Mouse (Mus musculus) neural tube, embryonic 14.5 days (tissue): ENCODE data around the gene 1700057G04Rik. TPM values are rescaled to one million over a fixed set of nuclear protein-coding genes. Genes with fewer than 3 reads are reported as not detected.
"Not testable (repeated sequence)": the region's sequence is repeated elsewhere in the genome, so short reads cannot be mapped to it uniquely, and the experiment has no call there.

Source experiments
- ATAC-seq: fragments of 200-750 bp; cut with Nextera tagmentation; 2 replicates; pipeline ENCODE4 v1.8.0; 2017; ENCODE audit warnings: low read depth, mild to moderate bottlenecking, moderate TSS enrichment, moderate library complexity
- H3K27ac ChIP-seq: fragments of 300-500 bp; sonication (generic); 2 replicates; pipeline ENCODE4 v1.5.1; 2014; ENCODE audit warnings: low read depth, mild to moderate bottlenecking, control low read depth, low read length, moderate library complexity, mixed read lengths
- H3K27me3 ChIP-seq: fragments of 300-500 bp; sonication (generic); 2 replicates; pipeline ENCODE4 v1.6.1; 2014; ENCODE audit warnings: low read length; ENCODE audit not compliant: control insufficient read depth, insufficient read depth
- H3K36me3 ChIP-seq: fragments of 300-500 bp; sonication (generic); 2 replicates; pipeline ENCODE4 v1.6.1; 2014; ENCODE audit warnings: low read length, mixed read lengths; ENCODE audit not compliant: control insufficient read depth, insufficient read depth
- H3K4me1 ChIP-seq: fragments of 300-500 bp; sonication (generic); 2 replicates; pipeline ENCODE4 v1.6.1; 2014; ENCODE audit warnings: low read length; ENCODE audit not compliant: control insufficient read depth, insufficient read depth
- H3K4me2 ChIP-seq: fragments of 300-500 bp; sonication (generic); 2 replicates; pipeline ENCODE4 v1.6.1; 2014; ENCODE audit warnings: mild to moderate bottlenecking, low read depth, low read length, control low read depth
- H3K4me3 ChIP-seq: fragments of 300-500 bp; sonication (generic); 2 replicates; pipeline ENCODE4 v1.5.1; 2014; ENCODE audit warnings: low read depth, low read length, control low read depth, mixed read lengths
- H3K9ac ChIP-seq: fragments of 300-500 bp; sonication (generic); replicated peaks from 2 replicates; pipeline ENCODE4 v1.6.1; 2014; ENCODE audit warnings: low read depth, mild to moderate bottlenecking, control low read depth, low read length, mixed read lengths
- H3K9me3 ChIP-seq: fragments of 300-500 bp; sonication (generic); 2 replicates; pipeline ENCODE4 v1.6.1; 2016; ENCODE audit warnings: low read length; ENCODE audit not compliant: control insufficient read depth
- WGBS: fragments of 180-500 bp; shearing (Covaris S2); extraction: QIAGEN DNeasy Blood & Tissue Kit; methylation state at CpG from one replicate; pipeline ENCODE4 v1.1.7; 2014; 5-methylcytosine and 5-hydroxymethylcytosine counted together
- polyA plus RNA-seq: library from polyadenylated mRNA; unstranded; fragments of >200 nt; fragmentation: Nextera tagmentation; extraction: Ambion mirVana; gene quantifications from 2 replicates; pipeline ENCODE4 v1.2.1, GENCODE M21; 2014

1700057G04Rik gene
- polyA plus RNA-seq, 1 experiment from 2014 or later, result not detected

DNA sequence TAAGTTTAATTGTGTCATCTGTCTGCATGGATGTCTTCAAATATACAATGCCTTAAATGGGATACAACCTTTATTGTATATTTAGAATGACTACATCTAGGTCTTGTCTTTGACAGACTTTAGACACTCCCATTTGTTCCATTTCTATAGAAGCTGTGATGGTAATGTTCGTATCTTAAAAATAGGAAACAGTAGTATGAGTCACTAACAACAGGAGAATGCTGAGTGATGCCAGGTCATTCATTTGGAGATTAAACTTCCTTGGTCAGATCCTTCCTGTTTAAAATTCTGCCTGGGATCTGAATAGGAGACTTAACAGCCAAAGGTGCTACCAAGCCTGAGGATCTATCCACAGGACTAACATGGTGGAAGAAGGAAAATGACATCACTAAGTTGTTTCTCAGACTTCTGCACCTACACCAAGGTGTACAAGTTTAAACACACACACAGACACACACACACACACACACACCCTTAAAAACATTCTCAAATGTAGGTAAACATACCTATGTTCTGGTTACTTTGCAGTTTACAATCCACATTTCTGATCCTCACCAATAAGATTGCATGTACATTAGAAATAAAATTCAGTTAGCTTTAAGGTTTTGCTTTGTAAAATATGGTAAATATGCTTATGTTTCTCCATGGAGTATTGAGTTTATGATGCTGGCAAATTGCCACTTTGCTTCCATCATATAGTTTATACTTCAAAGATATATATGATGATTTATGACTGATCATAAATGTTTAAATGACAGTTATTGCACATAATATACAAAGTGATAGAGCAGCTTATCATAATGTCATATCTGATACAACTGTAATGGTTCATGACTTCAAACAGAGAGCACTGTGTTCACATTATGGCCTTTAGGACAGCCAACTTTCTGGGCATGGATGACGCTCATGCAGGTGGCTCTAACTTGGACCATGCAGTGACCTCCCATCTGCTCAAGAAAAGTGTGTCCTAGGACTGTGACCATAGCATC, 15.3 kb upstream of the 1700057G04Rik start:
- H3K27ac ChIP-seq, result no peak overlapping the region
- H3K36me3 ChIP-seq, result no peaks in the 10 kb centered on the region
- H3K4me1 ChIP-seq, result no peaks in the 10 kb centered on the region
- ATAC-seq, result no peak
- H3K9me3 ChIP-seq, result no peaks in the 10 kb centered on the region
- 92% methylated on average over 2 of the region's 2 CpGs for WGBS
- no peak overlapping the region for H3K4me2 ChIP-seq
- no peak overlapping the region for H3K9ac ChIP-seq
- H3K4me3 ChIP-seq, result no peak overlapping the region
- no peaks in the 10 kb centered on the region for H3K27me3 ChIP-seq

DNA sequence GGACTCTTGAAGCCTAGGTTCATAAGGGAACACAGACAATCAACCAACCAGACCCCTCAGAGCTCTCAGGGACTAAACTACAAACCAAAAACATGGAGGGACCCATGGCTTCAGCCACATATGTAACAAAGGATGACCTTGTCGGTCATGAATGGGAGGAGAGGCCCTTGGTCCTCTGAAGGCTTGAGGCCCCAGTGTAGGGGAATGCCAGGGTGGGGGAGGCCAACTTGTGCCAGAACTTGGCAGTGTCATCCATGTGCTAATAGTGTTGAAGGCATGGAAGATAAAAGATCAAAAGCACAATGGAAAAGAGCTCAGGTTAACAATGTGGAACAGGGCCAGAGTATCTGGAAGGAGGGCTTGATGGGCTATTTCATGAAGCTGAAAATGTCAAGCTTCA, 10.9 kb upstream of the 1700057G04Rik start:
- Histone ChIP-seq H3K27ac (no peak overlapping the region), H3K9ac (no peak overlapping the region), H3K4me2 (no peak overlapping the region), H3K9me3 (no peaks in the 10 kb centered on the region), H3K27me3 (no peaks in the 10 kb centered on the region), H3K4me3 (no peak overlapping the region), H3K4me1 (no peaks in the 10 kb centered on the region), H3K36me3 (no peaks in the 10 kb centered on the region)
- WGBS, result 65% methylated on average over 1 of the region's 1 CpGs
- ATAC-seq, result no peak

DNA sequence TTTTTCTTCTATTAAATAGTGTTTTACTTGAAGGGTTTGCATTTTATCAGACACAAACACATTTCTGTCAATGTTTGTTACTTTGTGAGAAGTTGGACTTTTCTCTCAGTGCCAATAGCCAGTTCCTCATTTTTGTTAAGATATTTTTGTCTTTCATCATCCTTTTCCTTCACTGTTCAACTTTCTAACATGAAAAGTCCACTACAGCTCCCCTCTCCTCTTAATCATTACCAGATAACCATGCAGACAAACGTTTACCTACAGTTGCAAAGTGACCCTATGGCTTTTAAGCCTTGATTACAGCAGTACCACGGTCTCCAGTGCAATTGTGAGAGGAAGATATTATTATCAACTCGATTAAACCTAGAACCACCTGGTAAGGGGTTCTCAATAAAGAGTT, 8.0 kb upstream of the 1700057G04Rik start:
- Histone ChIP-seq H3K4me1 (no peaks in the 10 kb centered on the region), H3K27ac (no peak overlapping the region), H3K9ac (no peak overlapping the region), H3K27me3 (no peaks in the 10 kb centered on the region), H3K4me2 (no peak overlapping the region), H3K9me3 (no peaks in the 10 kb centered on the region), H3K4me3 (no peak overlapping the region), H3K36me3 (no peaks in the 10 kb centered on the region)
- 77% methylated on average over 3 of the region's 3 CpGs for WGBS
- ATAC-seq, result no peak

DNA sequence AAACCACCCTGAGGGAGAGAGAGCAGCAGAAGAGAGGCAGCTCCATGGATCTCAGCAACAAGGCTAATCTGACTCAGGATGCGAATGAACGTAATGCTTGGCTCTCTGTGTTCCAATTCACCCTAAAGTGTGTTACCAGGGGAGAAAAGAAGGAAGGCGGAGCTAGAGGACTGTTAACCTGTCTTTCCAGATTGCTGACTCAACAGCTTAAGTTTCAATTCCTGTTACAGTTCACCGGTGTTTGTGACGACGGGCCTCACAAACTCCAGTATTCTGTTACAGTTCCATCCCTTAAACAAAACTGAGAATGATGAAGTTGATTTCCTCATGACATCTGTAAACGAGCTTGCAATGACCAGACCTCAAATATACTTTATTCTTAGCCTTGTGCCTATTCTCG, 4.1 kb upstream of the 1700057G04Rik start:
- Histone ChIP-seq H3K4me3 (no peak overlapping the region), H3K27me3 (no peaks in the 10 kb centered on the region), H3K36me3 (no peaks in the 10 kb centered on the region), H3K4me1 (no peaks in the 10 kb centered on the region), H3K9me3 (no peaks in the 10 kb centered on the region), H3K4me2 (no peak overlapping the region), H3K27ac (no peak overlapping the region), H3K9ac (no peak overlapping the region)
- ATAC-seq, result no peak
- 78% methylated on average over 8 of the region's 8 CpGs for WGBS

DNA sequence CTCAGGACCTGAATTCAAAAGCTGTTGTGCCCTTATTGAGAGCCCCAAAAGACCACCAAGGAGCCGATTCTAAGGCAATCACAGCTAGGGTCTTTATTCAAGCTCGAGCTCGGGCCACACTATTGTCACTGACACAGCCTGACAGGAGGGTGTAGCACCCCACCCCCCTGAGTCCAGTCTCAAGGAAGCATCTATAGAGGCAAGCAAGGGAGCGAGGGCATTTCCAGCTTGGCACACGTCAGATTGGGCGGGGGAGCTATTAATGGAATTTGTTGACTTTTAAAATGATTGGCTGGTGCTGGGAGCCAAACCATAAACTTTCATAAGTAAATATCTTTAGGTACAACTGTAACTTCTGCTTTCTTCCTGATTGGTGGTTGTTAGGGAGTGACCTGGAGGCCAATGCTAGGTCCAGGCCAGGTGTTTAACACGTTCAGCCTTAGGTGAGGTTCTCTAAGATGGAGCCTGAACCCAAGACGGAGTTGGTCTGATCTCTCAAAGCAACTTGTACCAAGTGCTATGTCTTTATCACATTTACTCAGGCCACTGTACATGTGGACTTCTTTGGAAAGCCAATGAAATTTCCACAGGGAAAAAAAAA, 3.5 kb upstream of the 1700057G04Rik start:
- Histone ChIP-seq H3K36me3 (no peaks in the 10 kb centered on the region), H3K9me3 (no peaks in the 10 kb centered on the region), H3K27me3 (no peaks in the 10 kb centered on the region), H3K4me2 (no peak overlapping the region), H3K4me1 (no peaks in the 10 kb centered on the region), H3K9ac (no peak overlapping the region), H3K27ac (no peak overlapping the region), H3K4me3 (no peak overlapping the region)
- WGBS, result 69% methylated on average over 8 of the region's 8 CpGs
- no peak for ATAC-seq

DNA sequence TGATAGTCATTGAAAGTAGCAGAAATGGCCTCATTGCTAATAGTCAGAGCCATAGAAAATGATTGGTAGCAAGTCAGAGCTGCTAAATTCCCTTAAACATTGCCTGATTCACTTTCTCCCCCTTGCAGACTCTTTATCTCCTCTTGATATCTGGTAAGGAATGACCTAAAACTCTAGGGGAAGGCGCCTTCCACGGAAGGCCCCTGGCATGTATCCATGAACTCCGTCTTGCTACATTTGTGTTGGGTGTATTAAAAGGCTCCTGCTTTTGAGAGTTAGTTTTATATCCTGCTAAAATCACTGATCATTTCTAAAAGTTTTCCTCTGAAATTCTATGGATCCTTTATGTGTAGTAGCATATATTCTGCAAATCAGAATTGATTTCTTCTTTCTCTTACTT, 7.6 kb downstream of the 1700057G04Rik start:
- H3K27me3 ChIP-seq, result no peaks in the 10 kb centered on the region
- no peak overlapping the region for H3K4me2 ChIP-seq
- H3K4me3 ChIP-seq, result no peak overlapping the region
- H3K9me3 ChIP-seq, result no peaks in the 10 kb centered on the region
- no peaks in the 10 kb centered on the region for H3K4me1 ChIP-seq
- no peaks in the 10 kb centered on the region for H3K36me3 ChIP-seq
- no peak overlapping the region for H3K9ac ChIP-seq
- WGBS, result 90% methylated on average over 3 of the region's 3 CpGs
- no peak for ATAC-seq
- H3K27ac ChIP-seq, result no peak overlapping the region

DNA sequence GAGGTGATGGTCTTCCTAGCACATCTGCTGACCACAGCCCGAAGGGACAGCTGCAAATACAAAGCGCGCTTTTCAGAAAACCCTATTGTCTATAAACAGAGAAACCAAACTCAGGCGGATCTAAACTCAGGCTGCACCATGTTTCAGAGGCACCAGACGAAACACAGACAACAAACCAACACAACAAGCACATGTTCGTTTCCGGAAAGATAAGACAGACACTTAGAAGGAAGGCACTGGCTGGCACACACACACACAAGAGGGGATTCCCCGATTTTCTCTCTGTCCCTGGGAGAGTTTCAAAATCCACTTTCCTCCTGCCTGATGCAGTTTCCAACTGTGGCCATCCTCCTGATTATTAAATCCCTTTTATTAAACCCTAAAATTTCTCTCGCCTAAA, 16.8 kb downstream of the 1700057G04Rik start:
- H3K4me3 ChIP-seq, H3K36me3 ChIP-seq, H3K27ac ChIP-seq, H3K4me1 ChIP-seq, H3K27me3 ChIP-seq, ATAC-seq, H3K9me3 ChIP-seq, H3K9ac ChIP-seq, H3K4me2 ChIP-seq: not testable (repeated sequence)
- 84% methylated on average over 9 of the region's 9 CpGs for WGBS

DNA sequence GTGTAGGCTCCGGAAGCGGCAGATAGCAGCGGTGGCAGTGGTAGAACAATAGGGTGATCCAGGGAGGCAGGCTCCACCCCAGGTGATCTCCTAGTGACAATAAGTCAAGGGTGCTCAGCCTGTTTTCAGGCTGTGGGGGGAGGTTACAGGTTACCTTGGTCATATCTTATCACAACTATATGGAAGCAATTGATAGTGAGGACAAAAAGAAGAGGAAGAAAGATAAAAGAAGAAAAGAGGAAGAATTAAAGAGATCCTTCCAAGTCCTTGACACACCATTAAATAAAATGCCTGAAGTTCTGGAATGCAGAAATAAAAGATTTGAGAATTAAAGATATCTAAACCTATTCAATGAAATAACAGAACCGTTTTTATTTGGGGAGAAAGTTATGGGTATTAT, 17.6 kb downstream of the 1700057G04Rik start:
- Histone ChIP-seq H3K36me3 (no peaks in the 10 kb centered on the region), H3K4me1 (no peaks in the 10 kb centered on the region), H3K9me3 (no peaks in the 10 kb centered on the region), H3K9ac (no peak overlapping the region), H3K27ac (no peak overlapping the region), H3K27me3 (no peaks in the 10 kb centered on the region), H3K4me2 (no peak overlapping the region), H3K4me3 (no peak overlapping the region)
- 83% methylated on average over 4 of the region's 4 CpGs for WGBS
- no peak for ATAC-seq

DNA sequence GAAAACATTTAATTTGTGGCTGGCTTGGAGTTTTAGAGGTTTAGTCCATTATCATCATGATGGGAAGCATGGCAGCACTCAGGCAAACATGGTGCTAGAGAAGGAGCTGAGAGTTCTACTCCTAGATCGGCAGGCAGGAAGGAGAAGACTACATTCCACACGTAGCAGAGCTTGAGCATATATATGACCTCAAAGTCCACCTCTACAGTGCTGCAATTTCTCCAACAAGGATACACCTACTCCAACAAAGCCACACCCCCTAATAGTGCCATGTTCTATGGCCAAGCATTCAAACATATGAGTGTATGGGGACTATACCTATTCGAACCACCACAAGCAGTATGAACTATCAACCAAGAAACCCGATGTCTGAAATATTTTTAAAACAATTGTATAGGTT, 22.2 kb downstream of the 1700057G04Rik start:
- Histone ChIP-seq H3K27me3 (no peaks in the 10 kb centered on the region), H3K36me3 (no peaks in the 10 kb centered on the region), H3K27ac (no peak overlapping the region), H3K4me1 (no peaks in the 10 kb centered on the region), H3K4me3 (no peak overlapping the region), H3K9me3 (no peaks in the 10 kb centered on the region), H3K9ac (no peak overlapping the region), H3K4me2 (no peak overlapping the region)
- 90% methylated on average over 4 of the region's 4 CpGs for WGBS
- no peak for ATAC-seq
